Mouse (Mus musculus): ENCODE measurements at regions not wholly inside any gene's neighbourhood (a gene's known extent, or its start where the extent isn't known, plus 50 kb on each side); places are given as distances from the start of the nearest gene placed in this dataset.

GRCm38 (mm10) chr16:55735476-55735968 lies 103.2 kb downstream of the Nfkbiz start:
- Histone ChIP-seq H3K27me3 (ENCODE audit: insufficient read depth, poor library complexity, severe bottlenecking) (no peaks in the 10 kb centered on the region), H3K36me3 (no peaks in the 10 kb centered on the region), H3K4me1 (no peaks in the 10 kb centered on the region), H3K4me3 (no peak overlapping the region), H3K27ac (no peak overlapping the region), H3K9me3 (no peaks in the 10 kb centered on the region)
- no peak for DNase-seq (ENCODE audit: low spot score)
- 84% methylated on average over 7 of the region's 7 CpGs for WGBS

- no peaks in the 10 kb centered on the region for H3K4me1 ChIP-seq
- no peak overlapping the region for H3K4me3 ChIP-seq
- no peak for DNase-seq (ENCODE audit: low spot score)
- H3K36me3 ChIP-seq, result no peaks in the 10 kb centered on the region
- H3K9me3 ChIP-seq, result no peaks in the 10 kb centered on the region
- WGBS, result 69% methylated on average over 11 of the region's 11 CpGs
- H3K27me3 ChIP-seq (ENCODE audit: insufficient read depth, poor library complexity, severe bottlenecking), result no peaks in the 10 kb centered on the region
- H3K27ac ChIP-seq, result no peak overlapping the region
These were observed 104.4 kb downstream of the Nfkbiz start for GRCm38 (mm10) chr16:55734301-55734700.

- Histone ChIP-seq H3K4me1 (no peaks in the 10 kb centered on the region), H3K27me3 (ENCODE audit: insufficient read depth, poor library complexity, severe bottlenecking) (no peaks in the 10 kb centered on the region), H3K9me3 (no peaks in the 10 kb centered on the region), H3K36me3 (no peaks in the 10 kb centered on the region), H3K27ac (no peak overlapping the region), H3K4me3 (no peak overlapping the region)
- no peak for DNase-seq (ENCODE audit: low spot score)
- WGBS, result 49% methylated on average over 4 of the region's 4 CpGs
These were observed 104.9 kb downstream of the Nfkbiz start for GRCm38 (mm10) chr16:55733751-55734150.

- WGBS, result 56% methylated on average over 8 of the region's 8 CpGs
- no peaks in the 10 kb centered on the region for H3K27me3 ChIP-seq (ENCODE audit: insufficient read depth, poor library complexity, severe bottlenecking)
- no peak for DNase-seq (ENCODE audit: low spot score)
These were observed 107.7 kb downstream of the Nfkbiz start for GRCm38 (mm10) chr16:55731003-55731402.

GRCm38 (mm10) chr16:55726538-55726937 lies 112.2 kb downstream of the Nfkbiz start:
- Histone ChIP-seq H3K27ac (no peak overlapping the region), H3K4me1 (no peaks in the 10 kb centered on the region), H3K4me3 (no peak overlapping the region), H3K9me3 (no peaks in the 10 kb centered on the region), H3K27me3 (ENCODE audit: insufficient read depth, poor library complexity, severe bottlenecking) (no peaks in the 10 kb centered on the region), H3K36me3 (no peaks in the 10 kb centered on the region)
- DNase-seq (ENCODE audit: low spot score), result no peak
- WGBS, result 65% methylated on average over 3 of the region's 3 CpGs

More at GRCm38 (mm10) chr16:55731003-55731402, 107.7 kb downstream of the Nfkbiz start:
- no peaks in the 10 kb centered on the region for H3K9me3 ChIP-seq
- no peak overlapping the region for H3K4me3 ChIP-seq
- no peaks in the 10 kb centered on the region for H3K4me1 ChIP-seq
- no peak overlapping the region for H3K27ac ChIP-seq
- H3K36me3 ChIP-seq, result no peaks in the 10 kb centered on the region

- 21% methylated on average over 3 of the region's 3 CpGs for WGBS
- Histone ChIP-seq H3K36me3 (no peaks in the 10 kb centered on the region), H3K4me3 (no peak overlapping the region), H3K9me3 (no peaks in the 10 kb centered on the region), H3K4me1 (no peaks in the 10 kb centered on the region), H3K27me3 (ENCODE audit: insufficient read depth, poor library complexity, severe bottlenecking) (no peaks in the 10 kb centered on the region), H3K27ac (no peak overlapping the region)
- DNase-seq (ENCODE audit: low spot score), result no peak
These were observed 118.3 kb downstream of the Nfkbiz start for GRCm38 (mm10) chr16:55720430-55720829.

GRCm38 (mm10) chr16:55710017-55710416 lies 128.7 kb downstream of the Nfkbiz start:
- Histone ChIP-seq H3K4me1 (no peaks in the 10 kb centered on the region), H3K4me3 (no peak overlapping the region), H3K27me3 (ENCODE audit: insufficient read depth, poor library complexity, severe bottlenecking) (no peaks in the 10 kb centered on the region), H3K36me3 (no peaks in the 10 kb centered on the region), H3K9me3 (no peaks in the 10 kb centered on the region), H3K27ac (no peak overlapping the region)
- 51% methylated on average over 3 of the region's 3 CpGs for WGBS
- no peak for DNase-seq (ENCODE audit: low spot score)

GRCm38 (mm10) chr16:55706502-55706901 lies 132.2 kb downstream of the Nfkbiz start:
- H3K9me3 ChIP-seq, result no peaks in the 10 kb centered on the region
- H3K4me3 ChIP-seq, result no peak overlapping the region
- H3K4me1 ChIP-seq, result no peaks in the 10 kb centered on the region
- DNase-seq (ENCODE audit: low spot score), result no peak
- no peaks in the 10 kb centered on the region for H3K27me3 ChIP-seq (ENCODE audit: insufficient read depth, poor library complexity, severe bottlenecking)
- H3K27ac ChIP-seq, result no peak overlapping the region
- H3K36me3 ChIP-seq, result no peaks in the 10 kb centered on the region

GRCm38 (mm10) chr16:55698489-55698892 lies 140.2 kb downstream of the Nfkbiz start:
- no peak overlapping the region for H3K27ac ChIP-seq
- WGBS, result 59% methylated on average over 3 of the region's 3 CpGs
- no peaks in the 10 kb centered on the region for H3K9me3 ChIP-seq
- no peaks in the 10 kb centered on the region for H3K4me1 ChIP-seq
- no peaks in the 10 kb centered on the region for H3K27me3 ChIP-seq (ENCODE audit: insufficient read depth, poor library complexity, severe bottlenecking)
- H3K4me3 ChIP-seq, result no peak overlapping the region
- no peak for DNase-seq (ENCODE audit: low spot score)
- no peaks in the 10 kb centered on the region for H3K36me3 ChIP-seq

GRCm38 (mm10) chr16:55691069-55691468 lies 147.6 kb downstream of the Nfkbiz start:
- no peaks in the 10 kb centered on the region for H3K4me1 ChIP-seq
- no peak for DNase-seq (ENCODE audit: low spot score)
- no peak overlapping the region for H3K27ac ChIP-seq
- H3K9me3 ChIP-seq, result no peaks in the 10 kb centered on the region
- H3K4me3 ChIP-seq, result no peak overlapping the region
- 91% methylated on average over 2 of the region's 2 CpGs for WGBS
- H3K27me3 ChIP-seq (ENCODE audit: insufficient read depth, poor library complexity, severe bottlenecking), result no peaks in the 10 kb centered on the region
- no peaks in the 10 kb centered on the region for H3K36me3 ChIP-seq

- WGBS, result 93% methylated on average over 1 of the region's 1 CpGs
These were observed 174.8 kb downstream of the Nfkbiz start for GRCm38 (mm10) chr16:55663946-55664345.

GRCm38 (mm10) chr16:55636667-55637450 lies 201.8 kb downstream of the Nfkbiz start:
- H3K4me1 ChIP-seq, result no peaks in the 10 kb centered on the region
- H3K36me3 ChIP-seq, result no peaks in the 10 kb centered on the region
- WGBS, result 62% methylated on average over 3 of the region's 3 CpGs
- no peak for DNase-seq (ENCODE audit: low spot score)
- H3K27ac ChIP-seq, result no peak overlapping the region
- no peaks in the 10 kb centered on the region for H3K27me3 ChIP-seq (ENCODE audit: insufficient read depth, poor library complexity, severe bottlenecking)
- H3K9me3 ChIP-seq, result no peaks in the 10 kb centered on the region
- no peak overlapping the region for H3K4me3 ChIP-seq

More at GRCm38 (mm10) chr16:55663946-55664345, 174.8 kb downstream of the Nfkbiz start:
- Histone ChIP-seq H3K4me1 (no peaks in the 10 kb centered on the region), H3K9me3 (no peaks in the 10 kb centered on the region), H3K4me3 (no peak overlapping the region), H3K27ac (no peak overlapping the region), H3K27me3 (ENCODE audit: insufficient read depth, poor library complexity, severe bottlenecking) (no peaks in the 10 kb centered on the region), H3K36me3 (no peaks in the 10 kb centered on the region)
- DNase-seq (ENCODE audit: low spot score), result no peak

GRCm38 (mm10) chr16:55636224-55636623 lies 202.5 kb downstream of the Nfkbiz start:
- no peak overlapping the region for H3K27ac ChIP-seq
- no peak overlapping the region for H3K4me3 ChIP-seq
- no peaks in the 10 kb centered on the region for H3K27me3 ChIP-seq (ENCODE audit: insufficient read depth, poor library complexity, severe bottlenecking)
- no peak for DNase-seq (ENCODE audit: low spot score)
- no peaks in the 10 kb centered on the region for H3K36me3 ChIP-seq
- no peaks in the 10 kb centered on the region for H3K4me1 ChIP-seq
- 86% methylated on average over 4 of the region's 4 CpGs for WGBS
- no peaks in the 10 kb centered on the region for H3K9me3 ChIP-seq

GRCm38 (mm10) chr16:55634691-55635090 lies 204.0 kb downstream of the Nfkbiz start:
- Histone ChIP-seq H3K36me3 (no peaks in the 10 kb centered on the region), H3K4me3 (no peak overlapping the region), H3K9me3 (no peaks in the 10 kb centered on the region), H3K4me1 (no peaks in the 10 kb centered on the region), H3K27ac (no peak overlapping the region), H3K27me3 (ENCODE audit: insufficient read depth, poor library complexity, severe bottlenecking) (no peaks in the 10 kb centered on the region)
- no peak for DNase-seq (ENCODE audit: low spot score)
- 69% methylated on average over 1 of the region's 1 CpGs for WGBS

All from heart, embryonic 10.5 days (tissue).